21 mouse cellular contexts compared by ENCODE assay signal in genomic region chr4:98917724-98918123, GRCm38 (mm10).
"Had no signal": no experiment of that assay in that cellular context is flagged by ENCODE, and none has a peak within 500 bp of the region (broad histone marks: within the 10 kb centered on the region; RNA-seq: fewer than 3 reads in every experiment).

No protein-coding gene starts in this region.

- H3K27ac ChIP-seq: liver, embryonic 13.5 days; liver, embryonic 15.5 days; lung, embryonic 15.5 days; macrophage; midbrain, embryonic 13.5 days; midbrain, embryonic 15.5 days; neural tube, embryonic 12.5 days had no signal

- H3K4me2 ChIP-seq: liver, embryonic 13.5 days; liver, embryonic 15.5 days; lung, embryonic 15.5 days; midbrain, embryonic 11.5 days; midbrain, embryonic 13.5 days; midbrain, embryonic 15.5 days; neural tube, embryonic 12.5 days had no signal

- ATAC-seq: liver, postnatal 0 days; lung, postnatal 0 days; midbrain, embryonic 13.5 days; midbrain, embryonic 15.5 days had no signal

- H3K9ac ChIP-seq: liver, embryonic 13.5 days; liver, embryonic 15.5 days; liver, postnatal 0 days; lung, embryonic 15.5 days; midbrain, embryonic 13.5 days; midbrain, embryonic 15.5 days; neural tube, embryonic 12.5 days had no signal

- H3K9me3 ChIP-seq: liver, embryonic 13.5 days; liver, embryonic 15.5 days; lung, embryonic 15.5 days; midbrain, embryonic 13.5 days; midbrain, embryonic 15.5 days; neural tube, embryonic 12.5 days had no signal

- DNase-seq: liver, embryonic 13.5 days; liver, postnatal 0 days; lung, adult 2 months; lung, postnatal 14 days; lung, postnatal 36 days; retina, postnatal 1 day; right cerebral cortex, adult 18-20 months; right cerebral cortex, postnatal 25 days; right cerebral cortex, postnatal 4 days; thymus, adult 18-20 months; thymus, postnatal 14 days; thymus, postnatal 36 days had no signal

- H3K4me3 ChIP-seq: liver, embryonic 13.5 days; liver, embryonic 15.5 days; lung, embryonic 15.5 days; megakaryocyte, embryonic 14.5 days; midbrain, embryonic 13.5 days; midbrain, embryonic 15.5 days; neural tube, embryonic 12.5 days had no signal

- H3K36me3 ChIP-seq: liver, embryonic 13.5 days; liver, embryonic 15.5 days; lung, embryonic 15.5 days; midbrain, embryonic 13.5 days; midbrain, embryonic 15.5 days; neural tube, embryonic 12.5 days had no signal

- H3K27me3 ChIP-seq: liver, embryonic 13.5 days; liver, embryonic 15.5 days; lung, embryonic 15.5 days; megakaryocyte, embryonic 14.5 days; midbrain, embryonic 13.5 days; midbrain, embryonic 15.5 days; neural tube, embryonic 12.5 days had no signal
